15 mouse cellular contexts compared by ENCODE assay signal in the genomic region with DNA sequence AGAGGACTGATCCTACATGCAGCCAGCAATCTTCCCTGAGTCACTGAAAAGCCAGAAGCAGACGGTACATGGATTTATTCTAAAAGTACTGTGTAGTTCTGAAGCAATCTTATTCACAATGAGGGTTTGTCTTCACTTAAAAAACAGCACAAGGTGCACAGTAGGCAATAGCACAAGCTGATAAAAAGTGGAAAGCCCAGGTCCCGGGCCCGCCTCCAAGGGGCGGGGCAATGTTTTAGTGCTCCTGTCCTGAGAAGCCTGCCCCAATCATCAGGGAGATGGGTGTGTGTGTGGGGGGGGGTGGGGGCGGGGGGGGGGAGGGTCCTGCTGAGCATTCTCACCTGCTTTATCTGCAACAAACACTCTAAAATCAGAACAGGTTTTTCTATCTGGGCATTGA.
A peak's percentile ranks its signal among the peaks of the same experiment; 100 is the strongest.
DNase-seq lines count a peak whose midpoint lies in the region; TF ChIP-seq lines count a peak whose summit lies in the region.
"Had no signal": no experiment of that assay in that cellular context is flagged by ENCODE, and none has a peak within 500 bp of the region (broad histone marks: within the 10 kb centered on the region; RNA-seq: fewer than 3 reads in every experiment).

No protein-coding gene starts in this region.

- no peaks in the 10 kb centered on the region for H3K4me1 ChIP-seq in thymus, adult 2 months (replicated peaks; ENCODE audit: control insufficient read depth, insufficient read depth, low read length)
- H3K4me1 ChIP-seq: hindbrain, embryonic 10.5 days had no signal

- no peak overlapping the region for H3K4me3 ChIP-seq in thymus, adult 2 months (ENCODE audit: control insufficient read depth, insufficient read depth, low read length)
- H3K4me3 ChIP-seq: erythroblast, embryonic 14.5 days; hindbrain, embryonic 10.5 days; limb, embryonic 13.5 days had no signal

- no peak for TF ChIP-seq POLR2A in brain, embryonic 14.5 days (IDR thresholded peaks at IDR 0.05; ENCODE audit: borderline replicate concordance, extremely low read depth, insufficient read depth, insufficient read length, poor library complexity, severe bottlenecking)
- TF ChIP-seq POLR2A in thymus, adult 2 months (IDR thresholded peaks at IDR 0.05; ENCODE audit: control insufficient read depth, extremely low read depth, insufficient read depth, low read length, poor library complexity) = no peak

- WGBS in thymus, adult 2 months = 82% methylated on average over 4 of the region's 5 CpGs

- no peaks in the 10 kb centered on the region for H3K27me3 ChIP-seq in thymus, adult 2 months (ENCODE audit: control insufficient read depth, insufficient read depth, low read length)
- H3K27me3 ChIP-seq: Patski had no signal

- no peak overlapping the region for H3K27ac ChIP-seq in thymus, adult 2 months (ENCODE audit: control insufficient read depth, insufficient read depth, low read length)
- H3K27ac ChIP-seq: hindbrain, embryonic 10.5 days; limb, embryonic 13.5 days had no signal

- DNase-seq in embryo, embryonic 10.5 days (ENCODE audit: low spot score) = peak; percentile 24
- no peak for DNase-seq in embryo, embryonic 10 days (ENCODE audit: low spot score)
- peak; percentile 35 to 36 for DNase-seq in lung, adult 18-20 months
- DNase-seq in lung, postnatal 14 days = no peak
- peak; percentile 3 for DNase-seq in brain, embryonic 14.5 days (ENCODE audit: low read depth)
- DNase-seq in lung, postnatal 36 days = peak; percentile 50
- no peak for DNase-seq in kidney, postnatal 14 days
- no peak for DNase-seq in thymus, adult 2 months
- DNase-seq: adrenal gland, adult 8-10 months; heart, postnatal 14 days; thymus, postnatal 14 days had no signal

- TF ChIP-seq CTCF in brain, embryonic 14.5 days (IDR thresholded peaks at IDR 0.05; ENCODE audit: borderline replicate concordance, extremely low read depth, insufficient read depth, insufficient read length) = no peak
- no peak for TF ChIP-seq CTCF in thymus, adult 2 months (IDR thresholded peaks at IDR 0.05; ENCODE audit: borderline replicate concordance, control insufficient read depth, extremely low read depth, insufficient read depth, low read length, poor library complexity)

- no peaks in the 10 kb centered on the region for H3K36me3 ChIP-seq in thymus, adult 2 months (ENCODE audit: control insufficient read depth, insufficient read depth, low read length)
- H3K36me3 ChIP-seq: hindbrain, embryonic 10.5 days; limb, embryonic 13.5 days had no signal

Comparison
In these comparisons a context has a peak if more than half of its experiments do, and no peak if none do; other contexts are left out.
1. DNase-seq: peak in embryo, embryonic 10.5 days (single experiment), lung, adult 18-20 months (2 of 2), brain, embryonic 14.5 days (single experiment) and lung, postnatal 36 days (single experiment); none in embryo, embryonic 10 days (single experiment), lung, postnatal 14 days (single experiment), kidney, postnatal 14 days (single experiment) and thymus, adult 2 months (single experiment).